Mouse (Mus musculus) bone marrow, adult 2 months (tissue): ENCODE measurements around the gene Masp2. TPM values are rescaled to one million over a fixed set of nuclear protein-coding genes. Genes with fewer than 3 reads are reported as not detected.

Experiments used
- H3K27ac ChIP-seq: fragments of 200-500 bp; 2 replicates; pipeline ENCODE4 v1.5.1; 2012; ENCODE audit warnings: low read depth, mild to moderate bottlenecking, control low read depth, inconsistent platforms, low read length; ENCODE audit not compliant: control insufficient read depth, poor library complexity, insufficient read depth
- H3K4me1 ChIP-seq: fragments of 200-500 bp; 2 replicates; pipeline ENCODE4 v1.6.1; 2011; ENCODE audit warnings: low read length; ENCODE audit not compliant: control insufficient read depth, insufficient read depth
- H3K4me3 ChIP-seq: fragments of 200-500 bp; replicated peaks from 2 replicates; pipeline ENCODE3; 2011; ENCODE audit warnings: mild to moderate bottlenecking, low read depth, low read length, control low read depth; ENCODE audit not compliant: control insufficient read depth
- CTCF ChIP-seq: fragments of 200-500 bp; IDR thresholded peaks from 2 replicates; pipeline ENCODE4 v1.5.1; 2011; ENCODE audit warnings: low read length, control low read depth; ENCODE audit not compliant: control insufficient read depth, insufficient read depth
- POLR2A ChIP-seq: fragments of 200-500 bp; IDR thresholded peaks from 2 replicates; pipeline ENCODE4 v1.6.1; 2011; ENCODE audit warnings: low read depth, mild to moderate bottlenecking, control low read depth, low read length, borderline replicate concordance; ENCODE audit not compliant: control insufficient read depth
- whole genome bisulfite sequencing: fragments of 180-500 bp; shearing (Covaris S2); methylation state at CpG from one replicate; pipeline ENCODE4 v1.1.7; 2018; 5-methylcytosine and 5-hydroxymethylcytosine counted together
- polyA plus RNA-seq: library from polyadenylated mRNA; stranded (reverse); fragments of >200 nt; gene quantifications from 2 replicates; pipeline ENCODE4 v1.2.4, GENCODE M21; 2011; ENCODE audit warnings: low replicate concordance; ENCODE audit not compliant: missing spikeins, insufficient read depth, insufficient read length

Masp2 gene
- polyA plus RNA-seq, 1 experiment, result 2.6 TPM

DNA sequence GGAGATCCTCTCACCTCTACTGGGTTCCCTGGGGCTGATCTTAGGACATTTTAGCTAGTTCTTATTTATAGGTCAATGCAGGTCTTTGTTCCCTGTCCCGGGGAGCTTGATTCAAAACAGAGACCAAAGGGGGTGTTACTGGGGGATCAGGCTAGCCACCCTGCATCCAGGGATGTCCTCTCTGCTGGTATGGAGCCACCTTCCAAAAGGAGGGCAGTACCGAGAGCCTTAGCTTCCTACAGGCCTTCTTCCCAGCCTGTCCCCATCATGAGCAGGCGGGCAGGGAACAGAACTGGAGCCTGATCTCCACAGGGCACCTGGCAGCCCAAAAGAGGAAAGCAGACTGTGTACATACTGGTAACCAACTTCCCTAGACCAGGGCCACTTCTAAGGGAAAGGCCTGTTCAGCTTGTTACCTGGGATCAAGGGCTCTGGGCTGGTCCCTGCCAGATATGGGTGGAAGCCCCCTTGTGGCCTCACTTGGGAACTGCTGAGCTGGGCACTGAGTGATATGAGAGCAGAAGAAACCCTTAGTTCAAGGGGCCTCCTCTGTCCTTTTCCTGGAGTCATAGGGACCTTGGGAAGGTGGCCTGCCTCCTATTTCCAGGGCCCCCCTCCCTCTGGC is 2.3 kb downstream of the Masp2 start:
- Histone ChIP-seq H3K4me3 (no peak overlapping the region), H3K4me1 (no peaks in the 10 kb centered on the region), H3K27ac (no peak overlapping the region)
- WGBS, result 87% methylated on average over 3 of the region's 3 CpGs
- TF ChIP-seq POLR2A, result no peak
- TF ChIP-seq CTCF, result peak; percentile 72

DNA sequence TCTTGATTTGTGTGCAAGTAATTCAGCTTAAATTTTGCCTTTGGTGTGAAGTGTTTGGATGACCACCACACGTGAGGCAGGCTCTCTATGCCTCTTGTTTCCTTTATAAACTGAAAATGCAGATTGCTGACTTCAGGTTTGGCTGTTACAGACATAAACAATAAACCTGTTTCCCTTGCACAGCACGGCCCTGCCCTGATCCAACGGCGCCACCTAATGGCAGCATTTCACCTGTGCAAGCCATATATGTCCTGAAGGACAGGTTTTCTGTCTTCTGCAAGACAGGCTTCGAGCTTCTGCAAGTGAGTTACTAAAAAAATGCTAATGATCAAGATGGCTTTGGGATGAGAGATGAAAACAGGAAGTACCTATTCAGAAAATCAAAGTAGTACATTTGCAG is 5.4 kb downstream of the Masp2 start:
- no peak overlapping the region for H3K27ac ChIP-seq
- no peak overlapping the region for H3K4me3 ChIP-seq
- no peak for TF ChIP-seq POLR2A
- peak; percentile 97 for TF ChIP-seq CTCF
- H3K4me1 ChIP-seq, result no peaks in the 10 kb centered on the region
- 5% methylated on average over 5 of the region's 5 CpGs for WGBS

DNA sequence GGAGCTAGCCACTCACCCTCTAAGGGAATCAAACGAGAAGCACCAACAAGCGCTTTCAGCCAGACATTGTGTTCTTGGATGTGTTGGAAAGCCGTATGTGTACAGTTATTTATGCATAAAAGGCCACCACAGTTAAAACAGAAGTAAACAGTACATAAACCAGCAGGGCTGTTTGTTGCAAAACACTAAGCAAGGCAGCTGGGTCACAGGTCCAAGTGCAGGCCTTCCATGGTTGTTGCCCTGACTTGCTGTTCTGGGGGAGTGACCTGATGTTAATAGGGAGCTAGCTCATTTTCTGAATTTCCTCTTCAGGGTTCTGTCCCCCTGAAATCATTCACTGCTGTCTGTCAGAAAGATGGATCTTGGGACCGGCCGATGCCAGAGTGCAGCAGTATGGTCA is 7.5 kb downstream of the Masp2 start:
- 90% methylated on average over 5 of the region's 5 CpGs for WGBS
- Histone ChIP-seq H3K4me1 (no peaks in the 10 kb centered on the region), H3K4me3 (no peak overlapping the region), H3K27ac (no peak overlapping the region)
- TF ChIP-seq CTCF (no peak), POLR2A (no peak)

DNA sequence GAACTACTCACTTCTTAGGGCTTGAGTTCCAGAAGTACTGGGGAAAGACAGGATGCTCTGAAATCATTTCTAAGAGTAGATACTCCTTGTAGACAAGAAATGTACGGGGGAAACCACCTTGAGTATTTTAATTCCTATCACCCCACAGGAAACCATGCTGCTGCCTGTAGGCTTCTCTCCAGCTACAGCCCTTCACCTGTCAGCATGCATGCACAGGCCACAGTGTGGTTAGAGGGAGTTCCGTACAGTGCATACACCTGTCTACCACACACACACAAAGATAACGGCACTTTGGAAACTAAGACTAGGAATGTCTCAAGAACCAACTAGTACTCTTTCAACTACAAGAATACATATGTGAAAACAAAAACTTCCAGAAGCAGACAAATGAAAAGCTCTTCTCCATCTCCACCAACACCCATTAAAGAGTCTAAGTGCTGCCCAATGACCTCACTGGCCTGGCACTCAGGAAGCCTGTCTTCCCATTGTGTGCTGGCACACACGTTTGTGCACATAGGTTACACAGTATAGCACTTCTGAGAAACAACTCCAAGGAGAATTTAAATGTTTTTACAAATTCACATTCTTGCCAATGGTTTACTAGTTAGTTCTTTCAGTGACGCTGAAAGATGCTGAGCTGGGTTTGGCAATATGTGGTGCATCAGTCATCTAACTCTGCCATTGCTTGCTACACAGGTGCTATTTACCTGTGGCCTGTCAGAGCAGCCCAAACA is 8.4 kb downstream of the Masp2 start:
- H3K4me3 ChIP-seq, result no peak overlapping the region
- H3K4me1 ChIP-seq, result no peaks in the 10 kb centered on the region
- TF ChIP-seq POLR2A, result no peak
- no peak for TF ChIP-seq CTCF
- WGBS, result 38% methylated on average over 5 of the region's 5 CpGs
- no peak overlapping the region for H3K27ac ChIP-seq

DNA sequence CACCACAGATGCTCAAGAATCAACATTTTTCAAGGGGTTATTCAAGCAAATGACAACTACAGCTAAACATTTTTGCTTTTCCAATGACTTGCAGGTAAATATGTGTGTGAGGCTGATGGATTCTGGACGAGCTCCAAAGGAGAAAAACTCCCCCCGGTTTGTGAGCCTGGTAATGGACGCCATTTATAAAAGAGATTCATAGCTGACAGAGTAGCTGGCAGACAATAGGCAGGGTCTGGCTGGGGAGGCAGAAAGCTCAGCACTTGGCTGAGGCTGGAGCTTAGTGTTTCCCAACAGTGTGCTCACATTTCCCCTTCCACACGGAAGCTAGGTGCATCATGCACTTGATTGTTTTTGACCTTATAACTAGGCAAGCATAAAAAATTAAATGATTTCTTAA is 10.2 kb downstream of the Masp2 start:
- Histone ChIP-seq H3K4me1 (no peaks in the 10 kb centered on the region), H3K27ac (no peak overlapping the region), H3K4me3 (no peak overlapping the region)
- 74% methylated on average over 4 of the region's 4 CpGs for WGBS
- TF ChIP-seq CTCF (no peak), POLR2A (no peak)

DNA sequence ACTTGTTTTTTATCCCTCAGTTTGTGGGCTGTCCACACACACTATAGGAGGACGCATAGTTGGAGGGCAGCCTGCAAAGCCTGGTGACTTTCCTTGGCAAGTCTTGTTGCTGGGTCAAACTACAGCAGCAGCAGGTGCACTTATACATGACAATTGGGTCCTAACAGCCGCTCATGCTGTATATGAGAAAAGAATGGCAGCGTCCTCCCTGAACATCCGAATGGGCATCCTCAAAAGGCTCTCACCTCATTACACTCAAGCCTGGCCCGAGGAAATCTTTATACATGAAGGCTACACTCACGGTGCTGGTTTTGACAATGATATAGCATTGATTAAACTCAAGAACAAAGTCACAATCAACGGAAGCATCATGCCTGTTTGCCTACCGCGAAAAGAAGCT is 11.4 kb downstream of the Masp2 start:
- 92% methylated on average over 9 of the region's 9 CpGs for WGBS

DNA sequence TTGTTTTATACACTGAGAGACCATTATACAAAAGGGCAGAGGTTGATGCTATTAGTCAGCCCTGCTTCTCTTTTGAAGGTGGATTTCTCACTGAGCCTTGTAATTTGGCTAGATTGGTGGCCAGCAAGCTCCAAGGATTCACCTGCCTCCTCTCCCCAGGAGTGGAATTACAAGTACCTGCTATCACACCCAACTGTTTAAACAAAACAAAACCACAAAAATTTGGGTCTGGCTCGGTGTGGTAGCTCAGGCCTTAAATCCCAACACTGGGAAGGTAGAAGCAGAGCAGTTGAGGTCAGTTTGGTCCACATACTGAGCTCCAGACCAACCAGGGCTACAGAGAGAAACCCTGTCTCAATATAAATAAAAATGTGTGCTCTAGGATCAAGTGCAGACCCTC is 17.5 kb downstream of the Masp2 start:
- TF ChIP-seq CTCF (no peak), POLR2A (no peak)
- Histone ChIP-seq H3K4me3 (no peak overlapping the region), H3K4me1 (no peaks in the 10 kb centered on the region; the same call in 1 of the 2 replicates), H3K27ac (no peak overlapping the region)
- WGBS, result 82% methylated on average over 1 of the region's 1 CpGs

More for the DNA sequence above, 11.4 kb downstream of the Masp2 start:
- Histone ChIP-seq H3K4me1 (no peaks in the 10 kb centered on the region), H3K27ac (no peak overlapping the region), H3K4me3 (no peak overlapping the region)
- TF ChIP-seq CTCF (no peak), POLR2A (no peak)

DNA sequence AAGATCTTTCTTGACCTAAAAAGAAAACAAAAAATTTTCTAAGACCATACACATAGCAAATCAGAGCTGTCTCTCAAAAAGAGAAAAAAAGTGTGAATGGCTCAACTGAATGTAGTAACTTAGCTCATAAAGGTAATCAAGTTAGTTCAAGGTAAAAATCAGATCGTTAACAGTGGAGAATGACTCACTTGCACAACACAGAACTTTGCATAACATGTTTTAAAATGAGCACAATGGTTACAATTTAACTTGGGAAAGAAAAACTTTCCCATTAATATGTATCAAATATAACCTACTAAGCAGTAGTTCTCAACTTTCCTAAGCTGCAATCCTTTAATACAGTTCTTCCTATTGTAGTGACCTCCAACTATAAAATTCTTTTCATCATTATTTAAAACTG is 18.4 kb downstream of the Masp2 start:
- Histone ChIP-seq H3K4me1 (no peaks in the 10 kb centered on the region; the same call in 1 of the 2 replicates), H3K27ac (no peak overlapping the region), H3K4me3 (no peak overlapping the region)
- TF ChIP-seq CTCF (no peak), POLR2A (no peak)
- WGBS, result 75% methylated on average over 1 of the region's 1 CpGs
